Mouse (Mus musculus): ENCODE data around the gene Dot1l.

DNA sequence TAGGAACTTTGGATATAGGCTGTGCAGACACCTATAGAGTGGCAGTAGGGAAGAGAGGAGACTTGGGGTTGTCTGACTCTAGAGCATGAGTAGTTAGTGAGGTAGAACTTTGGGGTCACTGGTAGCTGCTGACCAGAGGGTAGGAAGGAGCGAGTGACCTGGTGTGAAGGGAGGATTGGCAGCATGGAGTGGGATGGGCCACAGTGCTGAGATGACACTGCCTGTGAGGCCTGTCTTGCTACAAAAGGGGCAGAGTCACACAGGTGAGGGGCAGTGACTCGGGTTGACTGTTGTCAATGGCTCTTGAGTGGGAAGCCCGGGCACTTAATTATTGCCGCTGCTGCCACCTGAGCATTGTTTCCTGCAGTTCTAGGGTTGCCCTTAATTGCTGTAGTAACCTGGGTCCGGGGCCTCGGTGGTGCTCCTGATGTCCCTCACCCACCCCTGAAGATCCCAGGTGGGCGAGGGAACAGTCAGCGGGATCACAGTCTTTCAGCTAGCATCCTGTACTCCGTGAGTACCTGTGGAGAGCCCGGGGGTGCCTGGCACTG lies 72.9 kb downstream of the Dot1l start:
- TF ChIP-seq CTCF (IDR thresholded peaks at IDR 0.05; ENCODE audit: low read depth, low read length) (no peak), POLR2AphosphoS5 (IDR thresholded peaks at IDR 0.05; ENCODE audit: insufficient replicate concordance, low read depth, low read length) (no peak)

All from G1E (cell line).